Mouse (Mus musculus) midbrain, embryonic 10.5 days (tissue): Measurements from ENCODE around the gene Hoxb9. TPM values are rescaled to one million over a fixed set of nuclear protein-coding genes. Genes with fewer than 3 reads are reported as not detected.

Experiments
- DNase-seq: peaks from one replicate; pipeline ENCODE4 v3.0.0-alpha.2; 2017; ENCODE audit warnings: low spot score
- H3K27ac ChIP-seq: fragments of 300-500 bp; sonication (generic); replicated peaks from 2 replicates; pipeline ENCODE4 v1.5.1; 2016; ENCODE audit warnings: mild to moderate bottlenecking
- H3K27me3 ChIP-seq: fragments of 300-500 bp; sonication (generic); 2 replicates; pipeline ENCODE4 v1.6.1; 2016; ENCODE audit warnings: low read depth, mild to moderate bottlenecking; ENCODE audit not compliant: poor library complexity, severe bottlenecking
- H3K36me3 ChIP-seq: fragments of 300-500 bp; sonication (generic); 2 replicates; pipeline ENCODE4 v1.6.1; 2016; ENCODE audit warnings: mild to moderate bottlenecking, moderate library complexity
- H3K4me1 ChIP-seq: fragments of 300-500 bp; sonication (generic); 2 replicates; pipeline ENCODE4 v1.6.1; 2016
- H3K4me3 ChIP-seq: fragments of 300-500 bp; sonication (generic); 2 replicates; pipeline ENCODE4 v1.5.1; 2016; ENCODE audit warnings: mild to moderate bottlenecking, moderate library complexity
- H3K9me3 ChIP-seq: fragments of 300-500 bp; sonication (generic); replicated peaks from 2 replicates; pipeline ENCODE4 v1.6.1; 2016; ENCODE audit warnings: mild to moderate bottlenecking
- WGBS: fragments of 180-500 bp; shearing (Covaris S2); methylation state at CpG from one replicate; pipeline ENCODE4 v1.1.7; 2016; 5-methylcytosine and 5-hydroxymethylcytosine counted together
- polyA plus RNA-seq: library from polyadenylated mRNA; unstranded; fragments of >200 nt; fragmentation: Nextera tagmentation; extraction: Ambion mirVana; gene quantifications from 2 replicates; pipeline ENCODE4 v1.2.1, GENCODE M21; 2016

Gene Hoxb9
- polyA plus RNA-seq, 1 experiment from 2014 or later: not detected

DNA sequence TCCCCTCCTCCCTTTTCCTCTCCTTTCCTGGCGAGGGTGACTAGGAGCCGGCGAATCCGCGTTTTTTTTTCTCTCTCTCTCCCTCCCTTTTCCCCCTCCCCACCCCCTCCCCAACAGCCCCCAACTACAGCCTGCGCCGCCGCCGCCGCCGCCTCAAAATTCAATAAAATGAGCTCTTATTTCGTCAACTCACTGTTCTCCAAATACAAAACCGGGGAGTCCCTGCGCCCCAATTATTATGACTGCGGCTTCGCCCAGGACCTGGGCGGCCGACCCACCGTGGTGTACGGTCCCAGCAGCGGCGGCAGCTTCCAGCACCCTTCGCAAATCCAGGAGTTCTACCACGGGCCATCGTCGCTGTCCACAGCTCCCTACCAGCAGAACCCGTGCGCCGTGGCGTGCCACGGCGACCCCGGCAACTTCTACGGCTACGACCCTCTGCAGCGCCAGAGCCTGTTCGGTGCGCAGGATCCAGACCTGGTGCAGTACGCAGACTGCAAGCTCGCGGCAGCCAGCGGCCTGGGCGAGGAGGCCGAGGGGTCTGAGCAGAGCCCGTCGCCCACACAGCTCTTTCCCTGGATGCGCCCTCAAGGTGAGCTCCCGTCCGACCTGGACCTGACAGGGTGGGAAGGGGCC is 11.7 kb downstream of the Hoxb9 start:
- peaks cover 100% of the 10 kb centered on the region for H3K27me3 ChIP-seq
- WGBS: under 1% methylated on average over 49 of the region's 49 CpGs
- no peaks in the 10 kb centered on the region for H3K36me3 ChIP-seq
- peak; percentile 75 for DNase-seq
- H3K4me1 ChIP-seq: peaks cover 32% of the 10 kb centered on the region
- no peaks in the 10 kb centered on the region for H3K9me3 ChIP-seq
- H3K4me3 ChIP-seq: no peak overlapping the region
- no peak overlapping the region for H3K27ac ChIP-seq

DNA sequence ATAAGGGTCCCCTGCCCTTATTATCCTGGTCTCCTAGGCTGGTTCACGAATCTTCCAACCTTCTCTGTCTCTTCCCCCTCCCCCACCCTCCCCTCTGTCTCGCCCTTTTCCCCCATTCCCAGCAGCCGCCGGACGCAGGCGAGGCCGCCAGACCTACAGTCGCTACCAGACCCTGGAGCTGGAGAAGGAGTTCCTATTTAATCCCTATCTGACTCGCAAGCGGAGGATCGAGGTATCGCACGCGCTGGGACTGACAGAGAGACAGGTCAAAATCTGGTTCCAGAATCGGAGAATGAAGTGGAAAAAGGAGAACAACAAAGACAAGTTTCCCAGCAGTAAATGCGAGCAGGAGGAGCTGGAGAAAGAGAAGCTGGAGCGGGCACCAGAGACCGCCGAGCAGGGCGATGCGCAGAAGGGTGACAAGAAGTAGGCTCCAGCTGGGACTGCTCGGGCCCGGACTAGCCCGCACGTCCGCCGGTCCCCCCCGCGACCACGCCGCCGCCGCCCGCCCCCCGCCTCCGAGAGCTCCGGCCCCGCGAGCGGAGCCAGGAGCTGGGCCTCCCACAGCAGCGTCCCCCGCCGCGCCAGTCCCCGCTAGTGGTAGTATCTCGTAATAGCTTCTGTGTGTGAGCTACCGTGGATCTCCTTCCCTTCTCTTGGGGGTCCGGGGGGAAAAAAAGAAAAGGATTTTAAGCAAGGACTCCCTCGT is 12.9 kb downstream of the Hoxb9 start:
- peak overlapping the region; percentile 45 for H3K4me3 ChIP-seq
- under 1% methylated on average over 49 of the region's 49 CpGs for WGBS

DNA sequence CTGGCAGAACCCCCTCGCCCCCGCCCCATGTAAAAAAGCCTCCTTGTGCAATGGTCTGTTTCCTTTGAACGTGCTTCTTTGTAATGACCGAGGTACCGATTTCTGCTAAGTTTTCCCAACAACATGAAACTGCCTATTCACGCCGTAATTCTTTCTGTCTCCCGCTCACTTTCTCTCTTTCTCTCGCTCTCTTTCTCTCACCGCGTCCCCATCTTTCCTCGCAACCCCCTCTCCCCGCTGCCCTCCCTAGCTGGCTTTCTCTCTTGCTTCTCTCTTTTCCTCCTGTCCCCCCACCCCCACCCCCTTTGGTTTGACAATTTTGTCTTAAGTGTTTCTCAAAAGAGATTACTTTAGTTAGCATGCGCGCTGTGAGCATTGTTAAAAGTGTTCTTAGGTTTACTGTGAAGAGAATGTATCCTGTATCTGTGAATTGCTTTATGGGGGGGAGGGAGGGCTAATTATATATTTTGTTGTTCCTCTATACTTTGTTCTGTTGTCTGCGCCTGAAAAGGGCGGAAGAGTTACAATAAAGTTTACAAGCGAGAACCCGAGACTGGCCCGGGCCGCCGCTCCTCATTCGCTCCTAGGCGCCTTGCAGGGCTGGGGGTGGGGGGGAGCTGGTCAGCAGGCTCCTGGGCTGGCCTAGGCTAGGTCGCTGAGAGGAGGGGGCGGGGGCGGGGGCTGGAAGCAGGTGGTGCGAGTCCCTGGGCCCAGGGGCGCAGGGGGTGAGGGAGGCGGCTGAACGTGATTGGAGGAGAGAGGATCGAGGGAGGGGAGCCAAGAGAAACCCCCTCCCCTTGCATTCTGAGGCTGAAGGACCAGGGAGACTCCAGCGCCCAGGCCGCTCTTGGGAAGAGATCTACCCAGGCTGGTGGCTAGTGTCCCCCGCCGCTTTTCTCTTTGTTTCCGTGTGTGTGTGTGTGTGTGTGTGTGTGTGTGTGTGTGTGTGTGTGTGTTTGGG is 13.8 kb downstream of the Hoxb9 start:
- peak overlapping the region; percentile 45 for H3K4me3 ChIP-seq
- H3K4me1 ChIP-seq: peaks cover 32% of the 10 kb centered on the region
- under 1% methylated on average over 36 of the region's 37 CpGs for WGBS
- no peaks in the 10 kb centered on the region for H3K36me3 ChIP-seq
- no peak overlapping the region for H3K27ac ChIP-seq
- DNase-seq: no peak
- peaks cover 100% of the 10 kb centered on the region for H3K27me3 ChIP-seq
- H3K9me3 ChIP-seq: no peaks in the 10 kb centered on the region

More for the DNA sequence above, 12.9 kb downstream of the Hoxb9 start:
- H3K27ac ChIP-seq: no peak overlapping the region
- H3K27me3 ChIP-seq: peaks cover 100% of the 10 kb centered on the region
- H3K4me1 ChIP-seq: peaks cover 32% of the 10 kb centered on the region
- no peak for DNase-seq
- no peaks in the 10 kb centered on the region for H3K36me3 ChIP-seq
- no peaks in the 10 kb centered on the region for H3K9me3 ChIP-seq

DNA sequence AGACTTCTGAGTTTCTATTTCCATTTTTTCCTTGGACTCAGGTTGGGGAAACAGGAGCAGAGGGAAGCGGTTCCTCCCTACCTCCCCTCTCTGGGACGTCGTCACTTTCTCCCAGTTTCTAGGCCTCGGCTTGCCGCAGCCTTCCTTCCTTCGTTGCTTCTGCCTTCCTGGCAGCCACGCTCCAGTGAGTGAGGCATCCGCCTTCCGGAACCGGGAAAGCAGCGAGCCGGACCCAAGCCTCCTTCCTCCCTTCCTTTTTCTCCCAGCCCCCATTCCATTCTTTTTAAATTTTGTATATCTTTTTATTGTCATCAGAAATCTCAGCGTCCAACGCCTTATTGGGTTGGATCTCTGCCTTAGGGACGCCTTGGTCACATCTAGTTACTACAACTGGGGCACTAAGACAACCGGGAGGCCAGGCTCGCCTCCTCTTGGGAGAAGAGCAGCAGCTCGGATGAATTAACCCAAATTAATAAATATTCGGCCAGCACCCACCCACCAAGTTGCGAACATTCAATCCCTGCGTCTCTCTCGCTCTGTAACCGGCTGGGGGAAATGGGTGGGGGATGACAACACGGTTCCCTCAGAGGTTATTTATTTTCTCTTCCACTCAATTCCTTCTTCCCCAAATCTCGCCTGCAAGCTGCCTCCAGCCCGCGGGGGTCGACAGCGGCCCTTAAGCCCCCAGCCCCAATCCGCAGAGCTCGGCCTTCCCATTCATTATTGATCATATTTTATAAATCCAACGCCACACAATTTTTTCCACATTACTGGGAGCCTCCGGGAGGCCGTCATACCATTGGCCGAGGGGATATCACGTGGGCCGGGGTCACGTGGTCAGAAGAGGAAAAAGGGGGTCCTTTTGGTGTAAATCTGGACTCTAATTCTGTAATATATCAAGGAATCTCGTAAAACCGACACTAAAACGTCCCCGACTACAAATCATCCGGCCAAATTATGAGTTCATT is 14.8 kb downstream of the Hoxb9 start, which contains the start of gene Hoxb7:
TSS of gene Hoxb7 (plus strand) at position 853 of the 968 bp plus-strand sequence.
- Histone ChIP-seq H3K9me3 (no peaks in the 10 kb centered on the region), H3K36me3 (no peaks in the 10 kb centered on the region), H3K27ac (no peak within 1 kb of the TSS), H3K4me1 (peaks cover 32% of the 10 kb centered on the region), H3K27me3 (peaks cover 100% of the 10 kb centered on the region), H3K4me3 (peak within 1 kb of the TSS; percentile 30)
- WGBS: 1% methylated on average over 43 of the region's 43 CpGs
- no peak for DNase-seq

DNA sequence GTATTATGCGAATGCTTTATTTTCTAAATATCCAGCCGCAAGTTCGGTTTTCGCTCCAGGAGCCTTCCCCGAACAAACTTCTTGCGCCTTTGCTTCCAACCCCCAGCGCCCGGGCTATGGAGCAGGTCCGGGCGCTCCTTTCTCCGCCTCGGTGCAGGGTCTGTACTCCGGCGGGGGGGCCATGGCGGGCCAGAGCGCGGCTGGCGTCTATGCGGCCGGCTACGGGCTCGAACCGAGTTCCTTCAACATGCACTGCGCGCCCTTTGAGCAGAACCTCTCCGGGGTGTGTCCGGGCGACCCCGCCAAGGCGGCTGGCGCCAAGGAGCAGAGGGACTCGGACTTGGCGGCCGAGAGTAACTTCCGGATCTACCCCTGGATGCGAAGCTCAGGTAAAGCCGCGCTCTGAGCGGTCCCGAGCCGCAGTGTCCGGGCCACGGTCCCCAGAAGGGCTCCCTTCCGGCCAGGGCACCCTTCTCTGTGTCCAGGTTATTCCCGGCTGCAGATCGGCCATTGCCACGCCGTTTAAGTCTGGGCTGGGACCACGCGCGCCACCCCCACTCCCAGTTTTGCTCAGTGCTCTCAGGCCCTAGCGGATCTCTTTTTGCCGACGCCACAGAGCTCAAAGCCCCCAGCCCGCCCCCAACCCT is 15.6 kb downstream of the Hoxb9 start:
- Histone ChIP-seq H3K4me3 (peak overlapping the region; percentile 30), H3K4me1 (peaks cover 32% of the 10 kb centered on the region), H3K36me3 (no peaks in the 10 kb centered on the region), H3K27me3 (peaks cover 100% of the 10 kb centered on the region), H3K9me3 (no peaks in the 10 kb centered on the region), H3K27ac (no peak overlapping the region)
- under 1% methylated on average over 55 of the region's 55 CpGs for WGBS
- no peak for DNase-seq

DNA sequence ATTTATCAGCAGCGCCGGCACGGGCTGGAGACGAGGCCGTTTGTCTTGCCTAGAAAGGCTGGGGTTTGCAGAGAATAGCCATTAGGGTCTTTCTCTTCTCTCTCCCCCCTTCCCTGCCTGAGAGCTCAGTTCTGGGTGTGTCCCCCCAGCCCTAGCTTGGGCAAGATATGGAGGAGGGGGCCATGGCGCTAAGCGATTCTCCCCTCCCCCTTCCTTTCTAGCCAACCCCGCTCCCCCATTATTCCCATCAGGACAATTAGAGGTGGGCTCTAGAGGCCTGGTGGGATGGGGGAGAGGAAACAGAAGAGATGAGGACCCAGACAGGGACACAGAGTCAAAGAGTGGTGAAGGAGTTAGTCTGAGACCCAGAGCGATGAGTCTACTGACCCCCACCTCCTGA is 16.2 kb downstream of the Hoxb9 start:
- Histone ChIP-seq H3K4me3 (no peak overlapping the region), H3K4me1 (peaks cover 32% of the 10 kb centered on the region), H3K36me3 (no peaks in the 10 kb centered on the region), H3K27me3 (peaks cover 100% of the 10 kb centered on the region), H3K9me3 (no peaks in the 10 kb centered on the region), H3K27ac (no peak overlapping the region)
- WGBS: under 1% methylated on average over 9 of the region's 9 CpGs
- DNase-seq: no peak

DNA sequence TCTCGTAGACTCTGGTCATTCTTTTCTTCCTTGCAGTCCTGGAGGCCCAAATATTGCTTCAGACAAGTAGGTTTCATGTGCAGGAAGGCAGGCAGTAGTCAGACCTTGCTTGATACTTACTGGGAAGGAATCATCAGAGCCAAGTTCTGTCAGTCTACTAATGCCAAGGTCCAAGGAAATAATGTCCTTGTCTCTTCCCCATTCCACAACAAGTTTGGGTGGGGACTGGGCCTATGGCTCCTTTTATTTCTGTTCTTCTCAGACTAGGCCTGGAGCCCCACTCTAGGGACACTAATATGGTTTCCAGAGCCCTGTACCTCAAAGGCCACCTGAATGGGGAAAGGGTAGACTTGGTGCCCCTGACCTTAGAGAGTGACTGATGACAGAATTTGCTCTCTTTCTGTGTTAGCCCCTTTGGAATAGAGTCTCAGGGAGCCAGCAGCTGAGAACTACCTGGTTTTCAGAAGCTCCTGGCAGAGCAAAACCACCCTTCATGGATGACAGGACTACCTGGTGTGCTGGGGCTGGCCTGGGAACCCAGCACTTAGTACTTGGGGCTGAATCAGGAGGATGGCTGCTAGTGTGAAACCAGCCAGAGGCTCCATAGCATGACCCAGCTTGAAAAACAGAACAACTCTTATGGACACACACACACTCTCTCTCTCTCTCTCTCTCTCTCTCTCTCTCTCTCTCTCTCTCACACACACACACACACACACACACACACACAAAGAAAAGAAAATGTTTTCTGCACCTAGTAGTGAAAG is 17.4 kb downstream of the Hoxb9 start:
- H3K27ac ChIP-seq: no peak overlapping the region
- no peaks in the 10 kb centered on the region for H3K9me3 ChIP-seq
- WGBS: 7% methylated on average over 1 of the region's 1 CpGs
- no peaks in the 10 kb centered on the region for H3K36me3 ChIP-seq
- no peak overlapping the region for H3K4me3 ChIP-seq
- H3K4me1 ChIP-seq: peaks cover 25% of the 10 kb centered on the region
- H3K27me3 ChIP-seq: peaks cover 100% of the 10 kb centered on the region
- no peak for DNase-seq

DNA sequence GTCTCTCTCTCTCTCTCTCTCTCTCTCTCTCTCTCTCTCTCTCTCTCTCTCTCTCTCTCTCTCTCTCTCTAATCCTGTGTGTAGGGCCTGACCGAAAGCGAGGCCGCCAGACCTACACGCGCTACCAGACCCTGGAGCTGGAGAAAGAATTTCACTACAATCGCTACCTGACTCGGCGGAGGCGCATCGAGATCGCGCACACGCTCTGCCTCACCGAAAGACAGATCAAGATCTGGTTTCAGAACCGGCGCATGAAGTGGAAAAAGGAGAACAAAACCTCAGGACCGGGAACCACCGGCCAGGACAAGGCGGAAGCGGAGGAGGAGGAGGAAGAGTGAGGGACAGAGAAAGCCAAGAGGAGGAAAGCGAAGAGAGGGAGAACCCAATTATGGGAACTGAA is 18.0 kb downstream of the Hoxb9 start:
- Histone ChIP-seq H3K27ac (no peak overlapping the region), H3K4me3 (no peak overlapping the region), H3K9me3 (no peaks in the 10 kb centered on the region), H3K27me3 (peaks cover 100% of the 10 kb centered on the region), H3K4me1 (peaks cover 19% of the 10 kb centered on the region), H3K36me3 (no peaks in the 10 kb centered on the region)
- no peak for DNase-seq
- WGBS: 1% methylated on average over 21 of the region's 21 CpGs

DNA sequence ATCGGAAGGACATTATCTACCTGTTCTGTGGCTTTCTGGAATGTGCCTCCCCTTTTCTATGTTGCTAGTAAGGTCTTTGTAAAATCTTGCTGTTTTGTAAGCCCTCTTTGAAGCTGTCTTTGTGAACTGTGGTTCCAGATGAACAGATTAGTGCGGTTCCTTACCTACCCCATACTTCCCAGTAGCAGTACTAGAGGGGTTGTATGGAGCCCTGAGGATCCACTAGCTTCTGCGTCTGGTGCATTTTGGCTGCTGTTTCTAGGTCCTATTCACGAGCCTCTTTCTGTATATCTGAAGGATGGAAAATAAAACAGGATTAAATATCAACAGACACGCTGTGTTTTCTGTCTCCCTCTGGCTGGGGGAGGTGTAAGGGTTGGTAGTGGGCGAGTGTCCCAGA is 18.6 kb downstream of the Hoxb9 start:
- Histone ChIP-seq H3K9me3 (no peaks in the 10 kb centered on the region), H3K36me3 (no peaks in the 10 kb centered on the region), H3K4me3 (no peak overlapping the region), H3K27ac (no peak overlapping the region), H3K27me3 (peaks cover 100% of the 10 kb centered on the region), H3K4me1 (peaks cover 13% of the 10 kb centered on the region)
- 7% methylated on average over 6 of the region's 6 CpGs for WGBS
- no peak for DNase-seq

DNA sequence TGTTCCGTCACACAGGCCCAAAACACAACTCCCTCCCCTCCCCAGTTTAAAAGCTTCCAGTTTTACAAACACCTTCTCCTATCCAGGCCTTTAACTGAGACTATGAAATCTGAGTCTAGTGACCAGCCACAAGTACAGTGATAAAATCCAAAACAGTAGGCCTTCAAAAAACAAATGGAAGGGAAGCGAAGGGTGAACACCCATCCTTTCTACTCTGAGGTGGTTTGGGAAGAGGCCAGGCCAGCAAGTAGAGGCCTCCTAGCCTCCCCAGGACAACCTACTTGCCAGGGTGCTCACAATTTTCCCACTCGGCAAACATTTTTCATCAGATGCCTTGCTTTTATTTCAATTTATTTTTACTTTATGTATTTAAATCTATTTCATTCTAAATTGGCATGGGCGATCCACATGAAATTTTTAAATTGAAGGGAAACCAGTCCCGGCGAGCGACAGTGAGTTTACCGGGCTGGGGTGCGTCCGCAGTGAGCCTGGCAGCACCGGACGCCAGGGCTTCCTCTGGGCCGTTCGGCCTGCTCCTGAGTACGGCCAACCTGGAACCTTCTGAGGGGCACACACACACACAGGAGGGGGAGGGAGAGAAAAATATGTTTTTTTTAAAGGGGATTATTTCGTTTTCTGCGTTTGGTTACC is 19.6 kb downstream of the Hoxb9 start:
- Histone ChIP-seq H3K4me3 (no peak overlapping the region), H3K36me3 (no peaks in the 10 kb centered on the region), H3K27ac (no peak overlapping the region), H3K27me3 (peaks cover 100% of the 10 kb centered on the region), H3K4me1 (peaks cover 8% of the 10 kb centered on the region), H3K9me3 (no peaks in the 10 kb centered on the region)
- no peak for DNase-seq
- 2% methylated on average over 17 of the region's 17 CpGs for WGBS
